Mouse (Mus musculus) limb, embryonic 11.5 days (tissue): Measurements from ENCODE around the gene Eral1. TPM values are rescaled to one million over a fixed set of nuclear protein-coding genes. Genes with fewer than 3 reads are reported as not detected.
"Not testable (repeated sequence)": the region's sequence is repeated elsewhere in the genome, so short reads cannot be mapped to it uniquely, and the experiment has no call there.

Experiments used
- ATAC-seq: fragments of 200-750 bp; cut with Nextera tagmentation; 2 replicates; pipeline ENCODE4 v1.8.0; 2017; ENCODE audit warnings: low read depth; ENCODE audit not compliant: insufficient number of reproducible peaks, low FRiP score, low TSS enrichment
- DNase-seq: peaks from one replicate; pipeline ENCODE4 v3.0.0-alpha.2; 2015; ENCODE audit warnings: low spot score
- H3K27ac ChIP-seq: fragments of 300-500 bp; sonication (generic); replicated peaks from 2 replicates; pipeline ENCODE4 v1.5.1; 2014; ENCODE audit warnings: low read depth, mild to moderate bottlenecking, low read length
- H3K27me3 ChIP-seq: fragments of 300-500 bp; sonication (generic); 2 replicates; pipeline ENCODE4 v1.6.1; 2014; ENCODE audit warnings: mild to moderate bottlenecking, low read length, mixed read lengths; ENCODE audit not compliant: control insufficient read depth, insufficient read depth
- H3K36me3 ChIP-seq: fragments of 300-500 bp; sonication (generic); 2 replicates; pipeline ENCODE4 v1.6.1; 2014; ENCODE audit warnings: mild to moderate bottlenecking, low read length, moderate library complexity, mixed read lengths; ENCODE audit not compliant: control insufficient read depth, insufficient read depth
- H3K4me1 ChIP-seq: fragments of 300-500 bp; sonication (generic); 2 replicates; pipeline ENCODE4 v1.6.1; 2014; ENCODE audit warnings: low read length, mixed read lengths; ENCODE audit not compliant: control insufficient read depth, insufficient read depth
- H3K4me2 ChIP-seq: fragments of 300-500 bp; sonication (generic); 2 replicates; pipeline ENCODE4 v1.6.1; 2014; ENCODE audit warnings: low read depth, mild to moderate bottlenecking, moderate library complexity; ENCODE audit not compliant: severe bottlenecking
- H3K4me3 ChIP-seq: fragments of 300-500 bp; sonication (generic); 2 replicates; pipeline ENCODE4 v1.5.1; 2014; ENCODE audit warnings: low read depth, low read length
- H3K9ac ChIP-seq: fragments of 300-500 bp; sonication (generic); 2 replicates; pipeline ENCODE4 v1.6.1; 2014; ENCODE audit warnings: mild to moderate bottlenecking, low read length
- H3K9me3 ChIP-seq: fragments of 300-500 bp; sonication (generic); 2 replicates; pipeline ENCODE4 v1.6.1; 2016; ENCODE audit warnings: low read length; ENCODE audit not compliant: control insufficient read depth
- WGBS: fragments of 180-500 bp; shearing (Covaris S2); extraction: QIAGEN DNeasy Blood & Tissue Kit; methylation state at CpG from one replicate; pipeline ENCODE4 v1.1.7; 2014; 5-methylcytosine and 5-hydroxymethylcytosine counted together
- polyA plus RNA-seq: library from polyadenylated mRNA; unstranded; fragments of >200 nt; fragmentation: Nextera tagmentation; extraction: Ambion mirVana; gene quantifications from 2 replicates; pipeline ENCODE4 v1.2.1, GENCODE M21; 2014

Eral1 gene
- polyA plus RNA-seq, 1 experiment from 2014 or later: 44.3 TPM

- H3K9ac ChIP-seq, H3K9me3 ChIP-seq, ATAC-seq, H3K4me1 ChIP-seq, H3K27me3 ChIP-seq, H3K4me3 ChIP-seq, H3K27ac ChIP-seq, H3K4me2 ChIP-seq, DNase-seq, H3K36me3 ChIP-seq: not testable (repeated sequence)
- 95% methylated on average over 4 of the region's 4 CpGs for WGBS
Observed at GRCm38 (mm10) chr11:78042290-78042870, 37.8 kb downstream of the Eral1 start.

GRCm38 (mm10) chr11:78040878-78041277 lies 39.3 kb downstream of the Eral1 start:
- ATAC-seq (no peak), DNase-seq (no peak)
- Histone ChIP-seq H3K9me3 (no peaks in the 10 kb centered on the region; the same call in 1 of the 2 replicates), H3K4me1 (peaks cover 12% of the 10 kb centered on the region), H3K27me3 (no peaks in the 10 kb centered on the region), H3K4me2 (no peak overlapping the region), H3K9ac (no peak overlapping the region), H3K4me3 (no peak overlapping the region), H3K27ac (no peak overlapping the region), H3K36me3 (peaks cover 3% of the 10 kb centered on the region; the same call in 1 of the 2 replicates)
- 70% methylated on average over 2 of the region's 2 CpGs for WGBS

DNA sequence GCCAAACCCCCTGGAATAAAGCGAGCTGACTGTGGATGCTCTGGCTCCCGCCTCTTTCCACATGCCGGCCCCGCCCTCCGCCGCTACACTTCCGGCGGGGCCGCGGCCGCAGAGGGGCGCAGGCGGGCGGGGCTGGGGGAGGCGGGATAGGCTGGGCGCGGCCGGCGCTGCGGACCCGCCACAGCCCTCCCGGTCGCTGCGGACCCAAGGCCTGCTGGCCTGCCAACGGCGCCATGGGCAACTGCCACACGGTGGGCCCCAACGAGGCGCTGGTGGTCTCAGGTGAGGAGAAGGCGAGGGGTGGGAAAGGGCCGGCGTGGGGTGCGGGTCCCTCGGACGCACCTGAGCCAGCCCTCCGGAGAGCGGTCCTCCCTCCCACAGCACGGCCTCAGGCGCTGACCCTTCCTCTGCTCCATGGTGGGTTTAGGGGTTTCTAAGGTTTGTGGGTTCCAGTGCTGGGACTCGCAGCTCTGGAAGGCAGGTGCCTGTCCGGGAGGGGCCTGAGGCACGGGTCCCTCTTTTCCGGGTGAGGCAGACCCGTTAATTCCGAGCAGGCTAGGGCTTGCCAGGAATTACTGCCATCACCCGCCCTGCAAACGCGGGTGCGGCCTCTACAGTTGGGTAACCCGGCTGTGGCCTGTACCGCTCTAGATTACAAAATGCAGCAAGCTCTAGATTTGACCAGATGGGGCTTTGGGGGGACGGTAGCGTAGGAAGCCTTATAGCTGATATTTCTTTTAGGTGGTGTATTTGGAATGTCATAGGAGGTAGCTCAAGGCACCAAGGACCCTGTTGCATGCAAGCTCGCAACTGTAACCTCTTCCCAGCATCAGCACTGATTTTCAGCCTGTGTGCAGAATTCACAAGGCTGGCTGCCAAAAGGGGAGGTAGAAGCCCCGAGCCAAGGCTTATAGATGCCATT lies 42.1 kb downstream of the Eral1 start, which contains the start of gene Flot2:
TSS of gene Flot2 (plus strand) at position 101 of the 922 bp plus-strand sequence.
- Histone ChIP-seq H3K9ac (peak within 1 kb of the TSS; percentile 85), H3K4me1 (peaks cover 12% of the 10 kb centered on the region), H3K27ac (no peak within 1 kb of the TSS), H3K4me2 (peak within 1 kb of the TSS; percentile 81), H3K36me3 (peaks cover 8% of the 10 kb centered on the region), H3K27me3 (no peaks in the 10 kb centered on the region), H3K4me3 (peak within 1 kb of the TSS; percentile 83), H3K9me3 (no peaks in the 10 kb centered on the region; the same call in 1 of the 2 replicates)
- DNase-seq (peak; percentile 78), ATAC-seq (peak; percentile 85)
- 3% methylated on average over 51 of the region's 55 CpGs for WGBS

GRCm38 (mm10) chr11:78036791-78037190 lies 43.4 kb downstream of the Eral1 start:
- Histone ChIP-seq H3K9ac (no peak overlapping the region), H3K4me2 (no peak overlapping the region), H3K36me3 (peaks cover 5% of the 10 kb centered on the region), H3K9me3 (no peaks in the 10 kb centered on the region), H3K4me3 (no peak overlapping the region), H3K4me1 (peaks cover 12% of the 10 kb centered on the region), H3K27ac (no peak overlapping the region), H3K27me3 (no peaks in the 10 kb centered on the region)
- 84% methylated on average over 10 of the region's 10 CpGs for WGBS
- ATAC-seq (no peak), DNase-seq (no peak)

DNA sequence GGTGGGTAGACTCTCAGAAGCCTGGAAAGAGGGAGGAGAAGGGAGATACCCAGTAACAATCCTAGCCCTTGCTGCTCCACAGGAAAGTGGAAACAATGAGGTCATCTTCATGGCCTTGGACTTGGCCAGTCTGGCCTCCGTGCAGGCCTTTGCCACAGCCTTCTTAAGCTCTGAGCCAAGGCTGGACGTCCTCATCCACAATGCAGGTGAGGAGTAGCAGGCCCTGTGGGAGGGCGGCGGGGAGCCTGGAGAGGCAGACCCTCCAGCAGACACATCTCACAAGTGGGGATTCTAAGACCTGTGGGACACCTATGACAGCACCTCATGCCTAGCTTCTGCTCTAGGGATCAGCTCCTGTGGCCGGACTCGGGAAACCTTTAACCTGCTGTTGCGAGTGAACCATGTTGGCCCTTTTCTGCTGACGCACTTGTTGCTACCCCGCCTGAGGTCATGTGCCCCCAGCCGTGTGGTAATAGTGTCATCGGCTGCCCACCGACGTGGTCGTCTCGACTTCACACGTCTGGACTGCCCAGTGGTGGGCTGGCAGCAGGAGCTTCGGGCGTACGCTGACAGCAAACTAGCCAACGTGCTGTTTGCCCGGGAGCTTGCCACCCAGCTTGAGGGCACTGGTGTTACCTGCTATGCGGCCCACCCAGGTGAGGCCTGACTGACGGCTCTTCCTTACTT lies 46.1 kb downstream of the Eral1 start:
- DNase-seq (no peak), ATAC-seq (no peak)
- Histone ChIP-seq H3K27me3 (no peaks in the 10 kb centered on the region), H3K36me3 (peaks cover 8% of the 10 kb centered on the region), H3K9ac (no peak overlapping the region), H3K27ac (no peak overlapping the region), H3K4me3 (no peak overlapping the region), H3K4me1 (peaks cover 17% of the 10 kb centered on the region), H3K4me2 (no peak overlapping the region), H3K9me3 (no peaks in the 10 kb centered on the region)
- 94% methylated on average over 23 of the region's 23 CpGs for WGBS

DNA sequence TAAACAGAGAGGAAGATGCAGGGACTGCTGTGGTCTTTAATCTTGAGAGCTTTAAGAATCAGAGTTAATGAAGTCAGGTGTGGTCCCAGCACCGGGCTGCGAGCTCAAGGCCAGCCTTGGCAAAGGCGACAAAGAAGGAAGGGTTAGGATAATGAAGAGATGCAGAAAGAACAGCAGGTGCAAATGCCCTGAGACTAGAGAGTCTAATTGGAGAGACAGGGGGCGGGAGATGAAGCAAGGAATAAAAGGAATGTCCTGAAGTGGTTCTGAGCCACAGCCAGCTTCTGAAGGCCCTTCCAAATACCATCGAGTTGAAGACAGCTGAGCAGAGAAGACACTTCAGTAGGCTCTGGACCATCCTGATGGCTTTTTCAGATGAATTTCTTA lies 47.4 kb downstream of the Eral1 start:
- H3K4me2 ChIP-seq: peak overlapping the region; percentile 80
- no peak for ATAC-seq
- H3K4me1 ChIP-seq: peaks cover 11% of the 10 kb centered on the region
- H3K9ac ChIP-seq: peak overlapping the region; percentile 83
- H3K27me3 ChIP-seq: no peaks in the 10 kb centered on the region
- WGBS: 18% methylated on average over 5 of the region's 5 CpGs
- H3K27ac ChIP-seq: no peak overlapping the region
- H3K4me3 ChIP-seq: peak overlapping the region; percentile 45
- no peaks in the 10 kb centered on the region for H3K9me3 ChIP-seq
- no peak for DNase-seq
- peaks cover 14% of the 10 kb centered on the region for H3K36me3 ChIP-seq

GRCm38 (mm10) chr11:78031947-78032808 lies 48.0 kb downstream of the Eral1 start, which contains the start of gene Dhrs13:
Gene Dhrs13, plus strand, starts transcription at chr11:78032280.
- Histone ChIP-seq H3K36me3 (peaks cover 17% of the 10 kb centered on the region), H3K4me3 (peak within 1 kb of the TSS; percentile 45), H3K4me2 (peak within 1 kb of the TSS; percentile 80), H3K27ac (peak within 1 kb of the TSS; percentile 70; the same call in 1 of the 2 replicates), H3K4me1 (peaks cover 5% of the 10 kb centered on the region; the same call in 1 of the 2 replicates), H3K9me3 (no peaks in the 10 kb centered on the region), H3K27me3 (no peaks in the 10 kb centered on the region), H3K9ac (peak within 1 kb of the TSS; percentile 83)
- under 1% methylated on average over 96 of the region's 96 CpGs for WGBS
- DNase-seq (peak; percentile 95), ATAC-seq (peak; percentile 88)
